In genomic region chr6:135539791-135540646, GRCm38 (mm10) we compare ENCODE assay signal across 16 mouse cellular contexts.
DNase-seq lines count a peak whose midpoint lies in the region; ATAC-seq and TF ChIP-seq lines count a peak whose summit lies in the region.
"Had no signal": no experiment of that assay in that cellular context is flagged by ENCODE, and none has a peak within 500 bp of the region (broad histone marks: within the 10 kb centered on the region; RNA-seq: fewer than 3 reads in every experiment).

No protein-coding gene starts in this region.

- WGBS in kidney, embryonic 16.5 days = 45% methylated on average over 9 of the region's 9 CpGs
- 36% methylated on average over 9 of the region's 9 CpGs for WGBS in lung, embryonic 15.5 days

- peak; percentile 26 for DNase-seq in kidney, adult 11 months
- no peak for DNase-seq in lung, postnatal 10 days
- peak; percentile 54 for DNase-seq in brain, embryonic 14.5 days (ENCODE audit: low read depth)
- peak; percentile 35 to 45 for DNase-seq in kidney, postnatal 36 days
- no peak for DNase-seq in layer of hippocampus, postnatal 36 days
- DNase-seq: adrenal gland, postnatal 10 days; heart, adult 2 months; heart, postnatal 14 days; layer of hippocampus, adult 9-11 months; lung, adult 18-20 months; right cerebral cortex, postnatal 4 days had no signal

- no peak overlapping the region for H3K4me2 ChIP-seq in kidney, embryonic 16.5 days (replicated peaks; ENCODE audit: low read depth, low read length)
- H3K4me2 ChIP-seq in lung, embryonic 15.5 days = no peak overlapping the region
- H3K4me2 ChIP-seq: midbrain, embryonic 12.5 days; neural tube, embryonic 12.5 days had no signal

- no peaks in the 10 kb centered on the region for H3K27me3 ChIP-seq in kidney, embryonic 16.5 days (ENCODE audit: insufficient read depth, low read length)
- H3K27me3 ChIP-seq in lung, embryonic 15.5 days = no peaks in the 10 kb centered on the region
- H3K27me3 ChIP-seq: midbrain, embryonic 12.5 days; neural tube, embryonic 12.5 days had no signal

- H3K36me3 ChIP-seq in kidney, embryonic 16.5 days (ENCODE audit: insufficient read depth, low read length) = no peaks in the 10 kb centered on the region
- no peaks in the 10 kb centered on the region for H3K36me3 ChIP-seq in lung, embryonic 15.5 days
- H3K36me3 ChIP-seq: G1E; midbrain, embryonic 12.5 days; neural tube, embryonic 12.5 days had no signal

- TF ChIP-seq POLR2A in brain, embryonic 14.5 days (IDR thresholded peaks at IDR 0.05; ENCODE audit: borderline replicate concordance, extremely low read depth, insufficient read depth, insufficient read length, poor library complexity, severe bottlenecking) = no peak

- TF ChIP-seq CTCF in brain, embryonic 14.5 days (IDR thresholded peaks at IDR 0.05; ENCODE audit: borderline replicate concordance, extremely low read depth, insufficient read depth, insufficient read length) = no peak

- H3K4me1 ChIP-seq in kidney, embryonic 16.5 days (ENCODE audit: insufficient read depth, low read length) = no peaks in the 10 kb centered on the region
- 0 out of 2 replicates have a peak, but pooled peaks cover 2% of the 10 kb centered on the region for H3K4me1 ChIP-seq in lung, embryonic 15.5 days
- H3K4me1 ChIP-seq: neural tube, embryonic 12.5 days had no signal

- ATAC-seq in kidney, embryonic 16.5 days (ENCODE audit: low FRiP score, low TSS enrichment) = no peak
- ATAC-seq in lung, embryonic 15.5 days (ENCODE audit: borderline replicate concordance, extremely low read depth, low FRiP score, low TSS enrichment) = no peak

- no peak overlapping the region for H3K9ac ChIP-seq in kidney, embryonic 16.5 days (replicated peaks; ENCODE audit: low read length)
- H3K9ac ChIP-seq in lung, embryonic 15.5 days = no peak overlapping the region
- H3K9ac ChIP-seq: midbrain, embryonic 12.5 days; neural tube, embryonic 12.5 days had no signal

- H3K27ac ChIP-seq in kidney, embryonic 16.5 days (ENCODE audit: low read length) = no peak overlapping the region
- H3K27ac ChIP-seq in lung, embryonic 15.5 days = 0 out of 2 replicates have a peak overlapping the region, but pooled peaks have one; percentile 25
- H3K27ac ChIP-seq: heart, adult 2 months; midbrain, embryonic 12.5 days; neural tube, embryonic 12.5 days had no signal

- no peak overlapping the region for H3K4me3 ChIP-seq in kidney, embryonic 16.5 days (ENCODE audit: low read length)
- H3K4me3 ChIP-seq in lung, embryonic 15.5 days = no peak overlapping the region
- H3K4me3 ChIP-seq: heart, adult 2 months; midbrain, embryonic 12.5 days; neural tube, embryonic 12.5 days had no signal

- no peaks in the 10 kb centered on the region for H3K9me3 ChIP-seq in kidney, embryonic 16.5 days (ENCODE audit: low read length)
- no peaks in the 10 kb centered on the region for H3K9me3 ChIP-seq in lung, embryonic 15.5 days
- H3K9me3 ChIP-seq: midbrain, embryonic 12.5 days; neural tube, embryonic 12.5 days had no signal

Comparison
In these comparisons a context has a peak if more than half of its experiments do, and no peak if none do; other contexts are left out.
1. DNase-seq: peak in kidney, adult 11 months (single experiment), brain, embryonic 14.5 days (single experiment) and kidney, postnatal 36 days (2 of 2); none in lung, postnatal 10 days (single experiment) and layer of hippocampus, postnatal 36 days (0 of 2).